Mouse (Mus musculus): ENCODE data around the gene Rassf8.

The Rassf8 gene

DNA sequence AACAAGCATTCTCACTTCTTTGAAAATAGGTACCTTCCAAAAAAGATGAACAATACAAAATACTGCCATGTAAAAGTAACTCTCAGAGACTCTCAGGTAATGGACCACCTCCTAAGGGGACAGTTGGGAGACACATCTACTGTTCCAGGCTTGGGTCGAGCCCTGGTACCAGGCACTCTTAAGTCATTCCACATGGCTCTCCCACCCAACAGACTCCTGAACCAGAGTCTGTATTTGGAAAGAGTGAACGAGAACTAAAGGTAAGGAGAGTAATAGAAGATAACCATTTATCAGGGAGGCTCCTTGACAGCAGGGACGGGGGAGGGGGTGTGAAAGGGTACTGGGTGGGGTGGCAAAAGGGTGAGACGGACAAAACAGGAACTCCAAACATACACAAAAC lies 115.8 kb downstream of the Rassf8 start:
- no peak for DNase-seq (ENCODE audit: low read depth)

DNA sequence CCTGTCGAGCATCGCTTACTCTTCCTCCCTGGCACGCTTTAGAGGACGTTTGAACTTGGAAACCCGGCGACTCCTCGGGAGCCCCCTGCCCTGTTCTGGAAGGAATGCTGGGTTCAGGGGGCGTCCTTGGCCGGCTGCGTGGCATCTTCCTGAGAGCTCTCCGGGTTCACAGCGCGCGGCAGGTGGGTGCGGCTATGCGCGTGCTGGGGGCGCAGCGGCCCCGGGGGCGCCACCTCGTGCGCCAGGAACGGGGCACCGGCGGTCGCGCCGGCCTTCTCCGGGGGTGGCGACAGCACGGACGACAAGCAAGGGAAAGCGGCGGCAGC lies 116.2 kb downstream of the Rassf8 start:
- no peak for DNase-seq (ENCODE audit: low read depth)

DNA sequence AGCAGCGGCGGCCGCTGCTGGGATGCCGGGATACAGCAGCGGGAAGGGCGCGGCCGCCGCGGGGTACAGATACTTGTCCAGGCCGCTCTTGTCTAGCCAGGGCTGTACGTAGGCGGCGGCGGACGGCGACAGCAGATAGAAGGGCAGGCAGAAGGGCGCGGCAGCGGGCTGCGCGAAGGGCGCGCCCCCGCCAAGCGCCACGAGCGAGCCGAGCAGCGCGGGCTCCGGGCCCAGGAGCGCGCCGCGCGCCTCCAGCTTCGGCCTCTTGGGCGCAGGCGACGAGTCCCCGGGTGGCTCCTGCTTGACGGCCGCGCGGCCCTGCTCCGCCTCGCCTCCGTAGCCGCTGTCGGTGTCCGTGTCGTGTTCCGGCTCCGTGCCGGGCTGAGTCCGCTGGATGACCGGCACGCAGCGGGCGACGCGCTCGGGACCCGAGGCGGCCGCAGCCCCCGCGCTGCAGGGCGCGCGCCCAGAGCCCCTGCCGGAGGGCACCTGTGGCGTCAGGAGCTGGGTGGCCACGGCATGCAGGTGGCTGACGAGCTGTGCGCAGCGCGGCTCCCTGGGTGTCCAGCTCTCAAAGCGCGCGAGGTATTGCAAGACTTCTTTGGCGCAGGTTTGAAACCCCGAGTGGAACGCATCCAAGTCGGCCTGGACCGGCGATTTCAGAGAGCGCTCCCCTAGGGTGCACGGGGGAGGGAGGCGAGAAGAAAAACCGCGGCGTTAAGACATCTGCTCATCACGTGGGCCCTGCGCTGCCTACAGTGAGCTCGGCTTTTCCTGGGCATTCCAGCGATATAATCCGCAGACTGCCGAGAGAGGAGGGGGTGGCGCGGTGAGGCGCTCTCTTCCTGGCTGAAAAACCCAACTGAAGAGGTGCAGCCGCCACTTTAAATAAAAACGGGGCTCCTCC lies 116.8 kb downstream of the Rassf8 start:
- DNase-seq (ENCODE audit: low read depth), result peak; percentile 80

DNA sequence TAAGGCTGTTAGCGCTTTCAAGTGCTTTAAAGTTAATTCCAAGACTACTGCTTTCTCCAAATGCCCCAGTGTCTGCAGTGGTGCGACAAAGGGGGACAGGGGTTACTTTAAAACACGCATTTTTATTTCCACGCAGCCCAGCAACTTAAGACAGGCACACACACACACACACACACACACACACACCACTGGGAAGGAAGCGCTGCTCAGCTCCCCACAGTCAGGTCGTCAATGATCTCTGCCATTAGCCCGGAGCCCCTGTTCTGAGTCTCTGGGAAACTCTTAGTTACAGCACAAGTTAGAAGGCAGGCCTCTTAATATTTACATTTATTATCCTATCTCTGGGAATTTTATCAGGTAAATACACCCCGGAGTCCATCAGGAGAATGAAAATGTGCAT lies 117.6 kb downstream of the Rassf8 start:
- DNase-seq (ENCODE audit: low read depth), result no peak

DNA sequence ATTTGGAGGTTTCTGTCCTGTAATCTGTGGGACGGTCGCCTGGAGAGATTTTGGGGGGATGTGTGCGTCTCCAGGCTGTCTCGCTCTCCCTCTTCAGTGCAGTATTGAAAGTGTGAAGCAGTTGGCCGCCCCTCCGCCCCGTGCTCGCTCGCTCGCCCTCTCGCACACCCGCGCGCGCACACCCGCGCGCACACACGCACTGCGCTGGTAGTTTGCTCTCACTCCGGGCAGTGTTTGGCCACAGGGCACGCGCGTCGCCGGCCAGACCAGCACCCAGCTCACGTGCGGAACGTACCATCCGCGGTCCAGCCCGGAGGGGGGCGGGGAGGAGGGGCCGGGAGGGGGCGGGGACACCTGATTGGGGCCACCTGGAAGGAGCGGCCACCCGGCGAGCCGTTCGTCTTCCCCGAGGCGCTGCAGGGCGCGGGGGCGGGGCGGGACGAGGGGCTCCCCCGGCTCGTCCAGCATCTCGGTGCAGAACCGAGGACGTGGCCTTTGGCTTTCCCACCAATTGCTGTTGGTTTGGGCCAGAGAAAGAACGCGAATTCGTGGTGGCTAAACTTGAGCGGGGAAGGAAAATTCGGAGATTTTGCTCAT lies 118.8 kb downstream of the Rassf8 start, which contains the start of gene Bhlhe41:
Gene Bhlhe41 (minus strand): TSS at position 270 of the 597 bp plus-strand sequence.
- DNase-seq (ENCODE audit: low read depth), result peak; percentile 89

DNA sequence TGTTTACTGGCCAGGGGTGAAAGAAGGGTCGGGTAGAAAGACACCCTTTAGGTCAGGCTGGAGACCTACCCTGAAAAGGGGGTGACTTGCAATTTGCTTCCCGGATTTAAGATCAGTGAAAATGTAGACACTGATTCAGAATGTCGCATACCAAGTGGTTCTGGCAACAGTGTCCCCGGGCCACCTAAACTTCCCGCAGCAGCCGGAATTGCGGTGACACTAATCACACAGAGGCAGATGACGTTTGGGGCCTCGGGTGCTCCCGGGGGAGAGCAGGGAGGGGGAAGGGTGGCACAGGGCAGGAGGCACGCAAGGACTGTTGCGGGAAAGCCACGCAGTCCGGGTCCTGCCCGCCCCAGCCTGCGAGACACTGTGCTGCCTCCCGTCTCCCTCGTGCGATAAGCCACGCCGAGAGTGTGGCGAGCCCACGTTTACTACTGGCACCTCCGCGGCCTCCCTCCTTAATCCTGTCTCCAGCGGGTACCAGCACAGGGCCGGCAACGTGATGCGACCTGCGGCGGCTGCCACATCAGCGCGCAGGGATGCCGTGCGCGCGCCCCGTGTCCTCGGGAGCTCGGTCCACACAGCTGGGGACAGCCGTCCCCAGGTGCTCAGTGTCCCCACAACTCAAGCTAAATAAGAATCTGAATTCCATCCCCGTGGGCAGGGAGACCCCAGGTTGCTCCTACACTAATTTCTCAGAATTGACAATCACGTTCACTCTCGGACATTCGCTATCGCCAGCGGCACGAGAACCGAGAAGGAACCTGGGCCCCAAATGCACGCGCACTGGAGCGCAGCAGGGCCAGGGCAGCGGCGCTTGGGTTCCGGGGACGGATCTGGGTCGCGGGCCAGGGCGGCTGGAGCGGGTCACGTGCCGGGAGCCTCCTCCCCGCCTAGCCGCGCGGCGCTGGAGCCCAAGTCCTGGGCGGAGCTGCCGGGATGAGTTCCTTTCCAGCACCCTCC lies 119.6 kb downstream of the Rassf8 start:
- DNase-seq (ENCODE audit: low read depth), result peak; percentile 93

DNA sequence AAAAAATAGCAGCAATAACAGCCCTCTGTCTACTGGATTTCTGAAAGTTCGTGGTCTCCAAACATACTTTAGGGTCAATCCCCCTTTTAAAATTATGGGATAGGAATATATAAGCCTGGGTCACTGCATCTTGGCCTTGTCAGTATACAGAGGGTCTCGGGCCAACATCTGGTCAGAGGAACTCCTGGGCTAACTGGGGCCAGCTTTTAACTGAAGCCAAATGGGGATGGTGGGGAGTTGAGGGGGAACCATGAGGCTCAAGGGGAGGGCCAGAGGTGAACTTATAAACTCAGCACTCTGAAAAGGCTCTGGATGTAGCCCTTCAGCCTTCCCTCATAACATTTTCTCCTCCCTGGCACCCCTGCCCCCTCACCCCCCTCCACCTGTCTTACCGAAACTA lies 120.6 kb downstream of the Rassf8 start:
- DNase-seq (ENCODE audit: low read depth), result no peak
